Mouse (Mus musculus) MEL (cell line): ENCODE measurements at regions not wholly inside any gene's neighbourhood (a gene's known extent, or its start where the extent isn't known, plus 50 kb on each side); places are given as distances from the start of the nearest gene placed in this dataset.

Experiments
- DNase-seq: peaks from one replicate; pipeline ENCODE4 v3.0.0; 2011; ENCODE audit warnings: low read depth, low spot score
- H3K27ac ChIP-seq: 2 replicates; pipeline ENCODE4 v1.5.1; 2012; ENCODE audit warnings: low read depth, mild to moderate bottlenecking, control low read depth, low read length, moderate library complexity; ENCODE audit not compliant: control insufficient read depth
- H3K27me3 ChIP-seq, 2 experiments: fragments of 150-350 bp in 1 of 2; sonication (generic) in 1 of 2; 2 replicates each; pipeline ENCODE4 v1.6.1; 2012; ENCODE audit warnings: low read length in 2 of 2, mild to moderate bottlenecking in 2 of 2, improper control_type of control experiment in 1 of 2, moderate library complexity in 1 of 2; ENCODE audit not compliant: insufficient read depth in 2 of 2, control insufficient read depth in 1 of 2
- H3K36me3 ChIP-seq, 2 experiments: 2 replicates each; pipeline ENCODE4 v1.6.1; 2012 to 2014; ENCODE audit warnings: low read length in 2 of 2, improper control_type of control experiment in 1 of 2, inconsistent platforms in 1 of 2, mild to moderate bottlenecking in 1 of 2; ENCODE audit not compliant: insufficient read depth in 2 of 2, control insufficient read depth in 1 of 2
- H3K4me1 ChIP-seq, 2 experiments: fragments of 150-350 bp in 1 of 2; sonication (generic) in 1 of 2; 2 replicates each; pipeline ENCODE4 v1.6.1; 2012; ENCODE audit warnings: low read length in 2 of 2, improper control_type of control experiment in 1 of 2, mild to moderate bottlenecking in 1 of 2; ENCODE audit not compliant: insufficient read depth in 2 of 2, control insufficient read depth in 1 of 2
- H3K4me3 ChIP-seq, 2 experiments: fragments of 150-350 bp in 1 of 2; sonication (generic) in 1 of 2; 2 replicates each; pipeline ENCODE4 v1.5.1; 2012; ENCODE audit warnings: low read depth in 2 of 2, low read length in 2 of 2, mild to moderate bottlenecking in 2 of 2, moderate library complexity in 2 of 2, control low read depth in 1 of 2, improper control_type of control experiment in 1 of 2; ENCODE audit not compliant: control insufficient read depth in 1 of 2, insufficient read depth in 1 of 2
- H3K79me2 ChIP-seq: 2 replicates; pipeline ENCODE4 v1.6.1; 2012; ENCODE audit warnings: mild to moderate bottlenecking, low read length, moderate library complexity; ENCODE audit not compliant: control insufficient read depth, poor library complexity, insufficient read depth
- H3K9ac ChIP-seq: 2 replicates; pipeline ENCODE4 v1.6.1; 2012; ENCODE audit warnings: low read depth, mild to moderate bottlenecking, control low read depth, low read length, moderate library complexity; ENCODE audit not compliant: control insufficient read depth, poor library complexity, severe bottlenecking
- H3K9me3 ChIP-seq: fragments of 150-350 bp; sonication (generic); replicated peaks from 2 replicates; pipeline ENCODE4 v1.6.1; 2012; ENCODE audit warnings: mild to moderate bottlenecking, low read length, improper control_type of control experiment, moderate library complexity; ENCODE audit not compliant: insufficient read depth
- BHLHE40 ChIP-seq: IDR thresholded peaks from 2 replicates; pipeline ENCODE4 v1.6.1; 2012; ENCODE audit warnings: low read depth, mild to moderate bottlenecking, inconsistent platforms, low read length, improper control_type of control experiment, borderline replicate concordance
- CTCF ChIP-seq, 3 experiments: IDR thresholded peaks in 2 of 3; conservative IDR thresholded peaks in 1 of 3; 2 replicates each; pipeline ENCODE4 v1.5.1; 2011 to 2012; ENCODE audit warnings: low read length in 3 of 3, low read depth in 2 of 3, mild to moderate bottlenecking in 2 of 3, improper control_type of control experiment in 1 of 3, inconsistent platforms in 1 of 3, mixed read lengths in 1 of 3, moderate library complexity in 1 of 3; ENCODE audit not compliant: control insufficient read depth in 1 of 3, insufficient read depth in 1 of 3, poor library complexity in 1 of 3, severe bottlenecking in 1 of 3
- E2F4 ChIP-seq: IDR thresholded peaks from 2 replicates; pipeline ENCODE4 v1.6.1; 2011; ENCODE audit warnings: low read depth, low read length, improper control_type of control experiment, borderline replicate concordance
- ETS1 ChIP-seq: IDR thresholded peaks from 2 replicates; pipeline ENCODE4 v1.6.1; 2012; ENCODE audit warnings: low read depth, mild to moderate bottlenecking, inconsistent platforms, low read length, improper control_type of control experiment, moderate library complexity
- GATA1 ChIP-seq: IDR thresholded peaks from 2 replicates; pipeline ENCODE4 v1.6.1; 2011; ENCODE audit warnings: low read depth, low read length, improper control_type of control experiment
- JUND ChIP-seq: IDR thresholded peaks from 2 replicates; pipeline ENCODE4 v1.6.1; 2011; ENCODE audit warnings: low read depth, mild to moderate bottlenecking, improper control_type of control experiment, low read length
- MAFK ChIP-seq: IDR thresholded peaks from 2 replicates; pipeline ENCODE4 v1.6.1; 2011; ENCODE audit warnings: low read depth, mild to moderate bottlenecking, low read length, improper control_type of control experiment, borderline replicate concordance
- MEF2A ChIP-seq: IDR thresholded peaks from 2 replicates; pipeline ENCODE4 v1.6.1; 2014; ENCODE audit warnings: low read depth, mild to moderate bottlenecking, inconsistent platforms, low read length, improper control_type of control experiment; ENCODE audit not compliant: poor library complexity, insufficient replicate concordance, severe bottlenecking; ENCODE audit errors: extremely low read depth
- POLR2AphosphoS2 ChIP-seq: IDR thresholded peaks from 2 replicates; pipeline ENCODE4 v1.6.1; 2011; ENCODE audit warnings: low read length, improper control_type of control experiment
- TBP ChIP-seq: IDR thresholded peaks from 2 replicates; pipeline ENCODE4 v1.8.0; 2011; ENCODE audit warnings: low read depth, low read length, improper control_type of control experiment
- TCF12 ChIP-seq: IDR thresholded peaks from 2 replicates; pipeline ENCODE4 v1.6.1; 2014; ENCODE audit warnings: low read depth, mild to moderate bottlenecking, inconsistent platforms, low read length, improper control_type of control experiment, moderate library complexity
- USF1 ChIP-seq: IDR thresholded peaks from 2 replicates; pipeline ENCODE4 v1.6.1; 2014; ENCODE audit warnings: low read depth, mild to moderate bottlenecking, inconsistent platforms, low read length, improper control_type of control experiment, moderate library complexity
- USF2 ChIP-seq, 2 experiments: IDR thresholded peaks; 2 replicates each; pipeline ENCODE4 v1.6.1; 2011 to 2012; ENCODE audit warnings: improper control_type of control experiment in 2 of 2, low read length in 2 of 2, borderline replicate concordance in 1 of 2, inconsistent platforms in 1 of 2, low read depth in 1 of 2, mild to moderate bottlenecking in 1 of 2; ENCODE audit not compliant: insufficient read depth in 1 of 2
- ZKSCAN1 ChIP-seq: IDR thresholded peaks from 2 replicates; pipeline ENCODE4 v1.6.1; 2012; ENCODE audit warnings: low read depth, mild to moderate bottlenecking, inconsistent platforms, low read length, improper control_type of control experiment, moderate library complexity
- ZMIZ1 ChIP-seq: IDR thresholded peaks from 2 replicates; pipeline ENCODE4 v1.6.1; 2012; ENCODE audit warnings: low read depth, mild to moderate bottlenecking, inconsistent platforms, low read length, improper control_type of control experiment, moderate library complexity

- H3K27ac ChIP-seq: no peak overlapping the region
- peaks cover 0 to 5% of the 10 kb centered on the region in 2 experiments; a peak in 3 of 4 replicates for H3K4me1 ChIP-seq
- H3K79me2 ChIP-seq: no peaks in the 10 kb centered on the region
- DNase-seq: no peak
- H3K27me3 ChIP-seq: no peaks in the 10 kb centered on the region
- H3K9me3 ChIP-seq: no peaks in the 10 kb centered on the region
- H3K9ac ChIP-seq: no peak overlapping the region
- TF ChIP-seq ZMIZ1: no peak
- no peak for TF ChIP-seq ETS1
- no peak for TF ChIP-seq BHLHE40
- no peak for TF ChIP-seq TCF12
- TF ChIP-seq MAFK: no peak
- TF ChIP-seq MEF2A: no peak
- TF ChIP-seq USF1: no peak
- TF ChIP-seq JUND: no peak
- TF ChIP-seq POLR2AphosphoS2: no peak
- no peak for TF ChIP-seq TBP
- TF ChIP-seq ZKSCAN1: no peak
- TF ChIP-seq GATA1: no peak
- no peak for TF ChIP-seq CTCF (IDR thresholded peaks at IDR 0.05 in 2 of 3, conservative IDR thresholded peaks at IDR 0.05 in 1 of 3; ENCODE audit: control insufficient read depth in 1 of 3, insufficient read depth in 1 of 3, low read depth in 2 of 3, low read length in 3 of 3, poor library complexity in 1 of 3, severe bottlenecking in 1 of 3)
- no peaks in the 10 kb centered on the region for H3K36me3 ChIP-seq
- no peak overlapping the region for H3K4me3 ChIP-seq
These were observed 84.7 kb upstream of the Rbm19 start for GRCm38 (mm10) chr5:120031614-120032013.

GRCm38 (mm10) chr5:120034499-120035077 lies 81.7 kb upstream of the Rbm19 start:
- no peaks in the 10 kb centered on the region for H3K27me3 ChIP-seq
- H3K9ac ChIP-seq: no peak overlapping the region
- no peak overlapping the region for H3K27ac ChIP-seq
- H3K36me3 ChIP-seq: no peaks in the 10 kb centered on the region
- no peak overlapping the region for H3K4me3 ChIP-seq
- TF ChIP-seq USF2 (IDR thresholded peaks at IDR 0.05; ENCODE audit: borderline replicate concordance in 1 of 2, insufficient read depth in 1 of 2, low read depth in 1 of 2, low read length in 2 of 2) (no peak), BHLHE40 (no peak), E2F4 (no peak)
- no peak for DNase-seq
- no peaks in the 10 kb centered on the region for H3K79me2 ChIP-seq
- no peaks in the 10 kb centered on the region for H3K9me3 ChIP-seq
- no peaks in the 10 kb centered on the region for H3K4me1 ChIP-seq
